Mouse (Mus musculus) adrenal gland, adult (tissue): ENCODE results near the gene Ucp3.

Source experiments
- DNase-seq, 2 experiments: peaks; one replicate each; pipeline ENCODE4 v3.0.0; 2022 to 2023; ENCODE audit warnings: low spot score in 1 of 2; ENCODE audit not compliant: inconsistent age in 2 of 2

The Ucp3 gene

DNA sequence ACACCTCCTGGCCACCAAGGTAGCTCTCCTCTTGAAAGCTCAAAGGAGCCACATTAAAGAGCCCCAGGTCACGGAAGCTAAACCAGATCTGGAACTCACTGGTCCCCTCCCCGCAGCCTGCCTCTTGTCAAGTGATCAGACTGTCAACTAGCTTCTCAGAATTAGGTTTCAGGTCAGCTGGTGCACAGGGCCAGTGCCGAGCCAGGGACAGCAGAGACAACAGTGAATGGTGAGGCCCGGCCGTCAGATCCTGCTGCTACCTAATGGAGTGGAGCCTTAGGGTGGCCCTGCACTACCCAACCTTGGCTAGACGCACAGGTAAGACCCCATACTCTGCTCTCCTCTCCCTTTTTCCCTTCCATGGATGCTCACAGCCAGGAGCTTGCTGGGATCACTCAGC lies at the start of gene Ucp3:
Gene Ucp3 (plus strand): TSS at position 214 of the 400 bp plus-strand sequence.
- peak; percentile 45 to 73 for DNase-seq

DNA sequence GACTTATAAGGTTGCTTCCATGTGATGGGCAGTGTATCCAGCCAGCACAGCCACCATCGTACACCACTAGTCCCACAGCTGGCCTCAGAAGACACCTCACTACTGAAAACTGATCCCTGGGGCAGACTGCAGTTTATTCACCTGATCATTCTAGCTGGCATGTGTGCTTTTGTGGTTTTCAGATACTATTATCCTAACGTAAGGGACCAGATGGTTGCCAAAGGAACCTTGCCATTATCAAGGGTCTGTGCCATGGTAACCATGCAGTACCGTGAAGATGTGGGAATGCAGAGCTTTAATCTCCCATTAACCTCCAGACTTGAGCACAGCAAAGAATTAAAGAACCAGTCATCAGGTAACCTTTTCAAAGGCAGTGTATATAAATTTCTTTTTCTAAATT lies 47.0 kb upstream of the Ucp3 start:
- no peak for DNase-seq

DNA sequence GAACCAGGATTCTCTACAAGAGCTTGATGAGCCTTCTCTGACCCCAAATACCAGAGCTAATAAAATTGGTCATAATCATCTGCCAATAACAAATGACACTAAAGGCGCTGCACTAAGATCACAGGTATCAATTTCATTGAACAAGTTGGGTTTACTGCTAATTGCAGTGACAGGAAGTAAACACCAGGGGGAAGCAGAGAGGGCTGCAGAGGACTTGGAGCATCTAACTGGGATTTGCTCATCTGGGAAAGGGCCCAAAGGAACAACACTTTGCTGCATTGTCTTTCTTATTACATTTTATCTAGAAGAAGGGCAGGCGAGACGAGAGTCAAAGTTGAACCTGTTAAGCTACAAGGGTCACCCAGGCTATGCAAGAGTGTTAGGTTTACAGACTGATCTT lies 43.7 kb upstream of the Ucp3 start:
- DNase-seq: peak; percentile 50 to 85

DNA sequence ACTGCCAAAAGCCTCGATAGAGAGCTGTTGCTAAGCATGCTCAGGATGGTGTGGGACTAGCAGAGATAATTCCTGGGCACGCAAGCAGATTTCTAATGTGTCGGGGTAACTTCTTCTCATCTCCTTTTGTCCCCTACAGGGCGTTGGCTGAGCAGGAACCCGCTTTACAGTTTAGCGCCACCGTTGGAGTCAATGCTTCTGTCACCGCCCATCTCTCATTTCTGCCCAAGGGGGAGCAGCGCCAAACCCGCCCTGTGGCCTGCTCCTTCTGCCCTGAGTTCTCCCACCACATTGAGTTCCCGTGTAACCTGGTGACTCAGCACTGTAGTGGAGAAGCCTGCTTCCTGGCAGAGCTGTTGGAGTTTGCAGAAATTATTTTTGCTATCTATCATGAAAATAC lies 42.9 kb upstream of the Ucp3 start:
- peak in 1 of 2 experiments; percentile 32 for DNase-seq

DNA sequence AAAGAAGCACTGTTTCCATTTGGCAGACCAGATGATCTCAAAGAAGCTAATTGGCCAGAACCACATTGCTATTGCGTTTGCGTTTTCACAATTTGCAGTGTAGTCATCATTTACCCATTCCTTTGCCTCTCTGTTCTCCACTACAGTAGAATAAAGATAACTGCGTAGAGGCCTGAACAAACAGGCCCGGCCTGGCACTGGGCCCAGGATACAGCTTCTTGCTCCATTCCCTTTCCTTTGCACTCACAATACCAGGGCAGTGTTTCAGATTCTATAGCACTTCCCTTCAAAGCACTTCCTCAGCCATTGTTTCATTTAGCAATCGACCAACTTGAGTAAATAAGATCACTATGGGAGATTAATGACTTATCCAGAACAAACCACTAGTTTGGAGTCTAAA lies 41.7 kb upstream of the Ucp3 start:
- DNase-seq: peak; percentile 23 to 65

DNA sequence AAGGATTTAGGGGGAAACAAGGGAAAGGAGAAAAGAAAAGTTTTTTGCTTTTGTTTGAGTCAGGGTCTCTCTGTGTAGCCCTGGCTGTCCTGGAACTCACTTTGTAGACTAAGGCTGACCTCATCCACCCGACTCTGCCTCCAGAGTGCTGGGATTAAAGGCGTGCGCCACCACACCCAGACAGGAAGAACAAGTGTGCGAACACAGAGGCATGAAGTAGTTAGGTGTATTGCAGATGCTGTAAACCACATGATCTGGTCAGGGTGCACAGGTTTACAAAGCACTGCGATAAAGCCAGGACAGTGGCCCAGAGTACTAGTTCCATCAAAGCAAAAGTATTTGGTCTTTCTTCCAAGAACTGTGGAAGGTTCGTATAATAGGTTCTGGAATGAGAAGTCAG lies 39.5 kb upstream of the Ucp3 start:
- no peak for DNase-seq

DNA sequence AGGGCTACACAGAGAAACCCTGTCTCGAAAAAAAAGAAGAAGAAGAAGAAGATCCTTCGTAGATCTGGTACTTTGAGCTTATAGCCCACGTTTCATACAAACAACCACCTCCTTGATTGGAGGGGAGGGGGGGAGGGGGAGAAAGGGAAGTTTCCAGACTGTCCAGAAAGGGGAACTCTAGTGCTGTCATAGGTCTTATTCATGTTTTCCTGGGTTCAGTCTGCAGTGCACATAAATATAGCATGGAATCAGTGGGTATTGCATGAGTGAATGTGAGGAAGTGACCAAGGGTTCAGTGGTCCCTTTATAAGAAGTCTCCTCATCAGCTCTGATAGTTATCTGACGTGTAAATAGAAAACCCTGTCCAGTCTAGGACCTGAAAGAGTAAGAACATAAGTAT lies 29.1 kb upstream of the Ucp3 start:
- no peak for DNase-seq

DNA sequence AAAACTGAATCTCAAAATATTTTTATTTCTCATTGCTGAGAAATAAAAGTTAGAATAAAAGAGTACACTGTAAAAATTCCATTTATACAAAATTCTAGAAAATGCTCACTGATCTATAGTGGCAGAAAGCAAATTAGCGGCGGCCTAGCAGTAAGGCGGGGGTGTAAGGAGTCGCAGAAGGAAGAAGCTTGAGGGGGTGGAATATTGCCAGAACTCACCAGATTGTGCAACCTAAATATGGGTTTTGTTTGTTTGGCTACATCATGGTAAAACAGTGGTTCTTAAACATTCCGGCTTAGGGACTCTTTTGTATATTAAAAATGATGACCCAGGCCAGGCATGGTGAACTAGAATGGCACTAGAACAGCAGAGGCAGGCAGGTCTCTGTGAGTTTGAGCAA lies 26.5 kb upstream of the Ucp3 start:
- DNase-seq: no peak

DNA sequence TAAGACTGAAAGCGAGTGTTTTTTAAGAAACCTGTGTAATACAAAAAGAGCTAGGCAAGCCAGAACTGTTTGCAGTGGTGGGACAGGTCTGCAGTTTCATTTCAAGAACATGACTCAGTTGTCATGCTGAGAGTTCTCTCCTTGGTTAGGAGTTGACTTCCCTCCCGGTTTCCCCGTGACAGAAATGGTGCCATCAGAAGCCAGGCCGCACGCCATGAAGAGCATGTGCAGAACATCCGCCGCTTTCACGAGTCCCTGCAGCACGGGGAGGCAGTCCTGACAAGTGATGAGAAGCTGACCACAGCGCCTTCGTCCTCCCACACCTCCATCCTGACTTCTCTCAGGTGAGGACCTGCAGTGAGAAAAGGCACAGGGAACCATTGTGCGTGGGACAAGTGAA lies 24.3 kb upstream of the Ucp3 start:
- no peak for DNase-seq

DNA sequence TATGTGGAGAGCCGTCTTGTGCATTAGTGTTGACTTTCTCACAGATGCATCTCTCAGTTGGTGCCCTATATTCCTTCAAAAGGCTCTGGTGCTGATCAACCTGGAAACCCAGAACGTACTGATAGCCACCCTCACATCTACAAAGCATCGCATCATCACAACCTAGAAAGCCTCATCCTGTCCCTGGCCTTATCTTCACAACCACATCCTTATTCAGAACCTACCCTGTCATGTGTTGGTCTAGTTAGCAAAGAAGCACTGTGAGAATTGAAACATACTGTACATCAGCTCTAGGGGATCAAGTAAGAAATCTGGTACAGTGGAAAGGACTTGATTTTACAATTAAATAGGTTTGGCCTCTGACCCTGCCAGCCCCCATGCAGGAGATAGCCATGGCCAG lies 23.8 kb upstream of the Ucp3 start:
- DNase-seq: no peak

DNA sequence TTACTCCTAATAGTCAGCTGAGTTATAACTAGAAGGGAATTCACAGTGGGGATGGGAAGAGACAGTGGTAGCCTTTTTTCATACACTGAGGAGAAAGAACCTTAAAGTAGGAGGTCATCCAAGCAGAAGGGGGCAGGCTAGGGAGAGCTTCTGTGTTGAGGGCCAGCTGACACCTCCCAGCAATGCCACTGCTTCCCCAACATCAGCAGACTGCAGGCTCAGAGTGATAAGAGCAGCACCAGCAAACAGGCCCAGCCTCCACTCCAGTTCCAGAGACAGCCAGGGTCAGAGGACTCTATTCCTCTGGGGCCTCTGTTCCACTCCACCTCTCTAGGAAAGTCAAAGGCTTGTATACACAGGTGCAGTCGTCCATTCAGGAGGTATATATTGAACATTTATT lies 14.6 kb upstream of the Ucp3 start:
- no peak for DNase-seq

DNA sequence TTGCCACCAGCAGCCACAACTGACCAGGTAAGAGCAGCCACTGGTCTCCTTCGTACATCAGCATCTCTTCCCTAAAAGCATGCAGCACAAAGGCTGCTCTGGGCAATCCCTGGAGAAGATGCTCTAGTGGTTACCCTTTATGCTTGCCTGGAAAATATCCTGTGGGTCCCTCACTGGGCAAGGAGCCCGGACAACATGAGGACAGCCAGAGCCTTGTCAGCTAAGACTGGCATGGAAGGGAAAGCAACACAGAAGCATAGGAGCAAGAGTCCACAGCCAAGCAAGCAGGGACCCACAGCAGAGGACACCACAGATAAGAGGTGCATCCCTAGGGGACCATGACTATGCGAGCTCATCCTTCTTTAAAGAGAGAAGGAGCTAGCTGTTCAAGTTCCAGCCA lies 12.9 kb upstream of the Ucp3 start:
- DNase-seq: peak in 1 of 2 experiments; percentile 52

DNA sequence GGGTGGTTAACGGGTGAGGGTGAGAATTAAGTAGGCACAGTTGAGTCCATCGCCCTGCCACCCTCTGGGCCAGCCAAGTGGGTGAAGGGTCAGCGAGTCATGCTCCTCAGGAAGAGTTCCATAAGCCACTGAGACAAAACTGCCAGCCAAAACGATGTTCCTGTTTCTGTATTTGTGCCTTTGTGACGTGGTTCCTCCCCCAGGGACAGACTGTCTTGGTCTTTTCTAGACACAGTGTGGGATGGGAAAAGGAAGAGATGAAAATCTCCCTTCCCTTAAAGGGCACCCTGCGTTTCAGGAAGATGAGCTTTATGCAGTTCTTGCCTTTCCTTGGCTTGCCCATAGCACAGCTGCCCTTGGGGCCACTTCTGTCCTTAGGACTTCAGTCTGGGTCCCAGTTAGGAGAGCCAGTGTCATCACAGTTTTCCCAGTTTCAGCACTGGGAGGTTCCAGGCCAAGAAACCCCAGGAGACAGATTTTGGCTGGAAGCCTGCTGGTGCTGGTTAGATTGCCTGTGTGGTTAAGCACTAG lies 11.1 kb upstream of the Ucp3 start:
- peak; percentile 83 to 91 for DNase-seq

DNA sequence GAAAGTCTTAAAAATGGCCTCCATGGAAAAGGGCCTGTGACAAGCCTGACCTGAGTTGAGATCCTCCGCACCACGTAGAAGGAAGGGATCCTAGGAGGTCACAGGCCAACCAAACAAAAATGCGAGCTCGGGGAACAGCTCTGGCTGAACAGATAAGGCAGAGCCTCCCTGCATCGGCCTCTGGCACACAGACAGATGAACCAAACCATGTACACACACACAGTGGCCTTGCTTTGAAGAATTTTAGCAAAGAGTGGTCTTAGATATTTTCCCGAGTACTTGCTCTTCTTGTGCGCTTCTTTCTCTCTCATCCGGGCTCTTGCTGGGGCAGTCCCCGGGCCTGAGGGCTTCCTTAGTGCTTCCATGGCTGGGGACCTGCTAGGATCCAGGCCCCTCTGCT lies 9.6 kb upstream of the Ucp3 start:
- no peak for DNase-seq

DNA sequence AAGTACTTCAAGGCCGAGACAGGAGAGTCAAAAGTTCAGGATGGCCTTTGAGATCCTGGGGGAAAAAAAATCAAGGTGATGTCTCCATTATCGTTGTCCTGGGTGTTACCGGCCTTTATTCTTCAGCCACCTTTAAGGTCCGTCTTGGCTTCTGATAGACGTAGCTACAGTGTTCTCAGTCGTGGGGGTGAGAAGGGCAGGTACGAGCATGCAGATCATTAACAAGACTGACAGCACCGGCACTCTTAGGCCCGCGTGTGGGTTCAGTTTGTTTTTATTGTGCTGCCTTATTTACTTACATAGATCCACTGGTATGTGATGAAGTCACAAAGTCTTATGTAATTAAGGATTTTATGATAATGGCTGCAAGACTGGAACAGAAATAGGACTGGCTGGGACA lies 9.0 kb upstream of the Ucp3 start:
- DNase-seq: peak in 1 of 2 experiments; percentile 26

DNA sequence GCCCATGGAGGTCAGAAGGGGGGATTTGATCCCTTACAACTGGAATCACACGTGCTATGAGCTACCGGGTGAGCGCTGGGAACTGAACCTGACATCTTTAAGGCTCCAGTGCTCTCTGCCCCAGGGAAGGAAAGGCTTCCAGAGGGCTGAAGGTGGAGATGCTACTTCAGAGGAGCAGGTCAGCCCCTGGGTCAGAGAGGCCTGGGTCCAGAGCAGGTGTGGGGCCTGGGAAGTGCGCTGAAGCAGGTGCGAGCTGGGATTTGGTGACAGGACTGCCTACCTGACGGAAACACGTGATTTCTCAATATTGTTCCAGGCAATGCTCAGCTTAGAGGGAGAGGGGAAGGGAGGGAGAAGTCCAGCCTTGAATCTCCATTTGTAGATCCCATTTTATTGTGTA lies 8.5 kb upstream of the Ucp3 start:
- no peak for DNase-seq

DNA sequence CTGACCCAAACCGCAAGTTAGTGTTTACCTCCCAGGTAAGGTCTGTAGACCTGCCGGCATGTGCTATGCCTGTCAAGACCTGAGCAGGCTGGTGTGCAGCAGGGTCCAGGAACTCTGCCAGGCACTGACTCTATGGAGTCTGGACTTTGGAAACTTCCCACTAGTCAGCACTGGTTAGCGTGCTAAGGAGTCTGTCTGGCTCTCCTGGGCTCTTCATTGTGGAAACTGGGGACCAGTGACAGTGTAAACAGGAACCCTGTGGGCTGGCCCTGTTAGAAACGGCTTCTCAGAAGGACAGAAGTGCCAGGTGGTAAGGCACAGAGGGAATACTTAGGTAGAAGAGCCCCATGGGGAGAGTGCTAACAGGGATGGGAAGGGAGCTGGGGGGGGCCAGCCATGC lies 7.5 kb upstream of the Ucp3 start:
- no peak for DNase-seq

DNA sequence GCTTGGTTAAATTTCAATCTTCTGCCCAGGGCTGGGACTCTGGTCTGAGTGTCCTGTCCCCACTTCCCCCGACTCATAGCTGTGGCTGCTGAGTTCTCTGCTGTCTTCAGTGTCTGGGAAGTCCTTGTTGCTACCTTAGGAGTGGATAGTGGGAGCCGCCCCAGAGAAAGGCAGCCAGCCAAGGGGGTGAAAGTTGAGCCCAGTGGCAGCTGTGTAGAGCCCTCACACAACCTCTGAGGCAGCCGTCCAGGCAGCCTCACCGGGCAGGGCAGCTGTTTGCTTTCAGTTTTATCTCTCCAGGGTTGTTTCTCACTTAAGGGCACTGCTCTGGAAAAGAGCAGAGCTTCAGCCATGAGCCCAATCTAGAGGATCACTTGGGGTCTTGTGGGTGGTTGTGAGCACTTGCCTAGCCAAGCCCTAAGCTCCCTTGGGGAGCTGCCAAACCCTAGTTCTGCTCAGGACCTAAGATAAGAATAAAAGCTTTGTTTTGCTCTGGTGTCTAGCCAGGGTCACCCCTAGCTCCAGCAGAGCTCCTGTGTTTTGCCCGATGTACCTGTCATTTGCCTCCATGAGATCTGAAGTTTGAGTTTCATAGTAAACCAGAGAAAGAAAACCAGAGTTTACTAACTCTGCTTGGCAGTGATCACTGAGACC lies 7.0 kb upstream of the Ucp3 start:
- peak; percentile 83 to 92 for DNase-seq

DNA sequence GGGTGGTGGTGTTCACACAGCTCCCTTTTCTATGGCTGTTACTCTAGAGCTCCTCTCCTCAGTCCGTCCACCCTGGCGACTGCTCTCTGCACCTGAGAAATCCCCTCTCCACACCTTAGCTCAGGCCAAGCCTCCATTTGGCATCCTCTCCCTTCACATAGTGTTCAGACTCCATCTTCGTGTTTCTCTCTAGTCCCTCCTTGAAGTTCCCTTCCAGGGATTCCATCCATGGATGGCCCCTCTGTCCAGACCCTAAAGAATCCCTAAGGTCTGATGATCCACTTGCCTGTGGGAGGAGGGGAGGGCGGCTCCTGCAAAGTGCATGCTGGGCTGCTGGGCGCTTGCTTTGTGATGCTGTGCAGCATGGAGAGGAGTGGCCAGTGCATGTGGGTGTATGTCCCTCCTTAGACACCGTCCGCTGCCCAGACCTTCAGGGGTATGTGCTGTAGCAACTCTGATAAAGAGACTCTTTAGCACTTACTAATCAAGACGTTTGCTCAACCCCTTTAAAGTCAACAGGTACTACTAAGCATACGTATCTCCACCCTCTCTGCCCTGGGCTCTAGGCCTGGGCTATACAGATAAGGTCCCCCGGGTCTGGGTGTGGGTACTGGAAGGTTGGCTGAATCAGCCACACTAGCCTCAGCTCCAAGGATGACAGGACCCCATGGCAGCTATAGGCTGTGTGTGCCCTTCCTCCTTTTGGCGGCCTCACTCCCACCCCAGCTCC lies 5.8 kb upstream of the Ucp3 start:
- peak in 1 of 2 experiments; percentile 20 for DNase-seq

DNA sequence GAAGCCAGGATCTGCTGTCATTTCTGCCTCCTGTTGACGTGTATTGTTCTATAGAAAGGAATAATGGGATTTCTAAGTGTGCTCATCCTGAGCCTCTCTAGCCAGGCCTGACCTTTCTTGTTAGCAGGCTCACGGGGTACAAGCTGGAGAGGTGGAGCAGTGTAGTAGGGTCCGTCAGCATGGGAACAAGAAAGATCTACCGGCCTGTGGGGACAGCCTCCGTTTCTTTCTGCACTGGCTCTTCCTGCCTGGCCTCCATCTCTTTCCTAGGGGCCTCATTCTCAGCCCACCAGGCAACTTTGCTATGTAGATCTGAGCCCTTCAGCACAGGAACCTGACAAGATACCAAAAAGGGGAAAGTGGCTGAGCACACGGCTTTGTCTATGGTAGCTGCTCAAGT lies 4.0 kb upstream of the Ucp3 start:
- DNase-seq: no peak

DNA sequence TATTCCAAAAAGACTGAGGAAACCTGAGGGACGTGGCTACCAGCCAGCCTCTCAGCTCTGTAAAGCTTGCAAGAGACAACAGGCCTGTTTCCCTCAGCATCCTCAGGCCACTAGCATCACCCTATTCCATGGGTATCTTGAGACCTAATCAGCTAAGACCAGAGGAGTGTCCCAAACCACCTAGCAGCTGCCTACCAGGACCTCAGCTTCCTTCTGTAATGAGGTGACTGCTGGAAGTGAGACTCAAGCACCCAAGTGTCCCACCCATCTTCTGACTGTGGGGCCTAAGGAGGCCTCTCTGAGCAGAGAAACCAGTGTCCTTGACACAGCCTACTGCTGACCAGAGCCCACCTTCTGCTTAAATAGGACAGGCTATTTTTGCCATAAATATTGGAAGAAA lies 3.3 kb upstream of the Ucp3 start:
- no peak for DNase-seq

DNA sequence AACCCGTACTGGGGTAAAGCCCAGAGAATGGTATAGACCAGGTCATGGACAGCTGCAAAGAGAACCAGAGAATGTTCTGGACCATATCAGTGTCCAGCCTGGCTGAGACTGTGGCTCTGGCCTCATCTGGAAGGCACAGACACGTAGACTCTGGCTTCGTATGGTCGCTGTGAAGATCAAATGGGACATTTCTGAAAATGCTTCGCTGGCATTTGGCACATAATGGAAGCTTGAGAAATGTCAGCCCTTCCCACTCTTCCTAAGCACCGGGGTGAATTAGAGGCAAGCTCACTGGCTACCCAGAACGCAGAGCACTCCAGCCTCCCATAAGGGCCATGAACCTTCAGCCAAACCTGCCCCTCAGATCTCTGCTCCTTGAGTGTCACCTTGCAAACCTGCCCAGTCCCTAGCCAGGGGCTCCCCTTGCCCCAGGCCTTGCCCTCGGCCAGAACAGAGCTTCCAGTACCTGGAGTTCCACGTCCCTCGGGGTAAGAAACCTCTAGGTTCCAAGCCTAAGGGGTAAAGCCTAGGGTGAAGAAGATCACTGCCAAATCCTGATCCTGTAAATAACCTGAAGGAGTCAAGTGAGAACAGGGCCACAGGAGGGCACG lies 1.9 kb upstream of the Ucp3 start:
- peak in 1 of 2 experiments; percentile 42 for DNase-seq
